Mouse (Mus musculus): Measurements from ENCODE around the gene Cnot11.

DNA sequence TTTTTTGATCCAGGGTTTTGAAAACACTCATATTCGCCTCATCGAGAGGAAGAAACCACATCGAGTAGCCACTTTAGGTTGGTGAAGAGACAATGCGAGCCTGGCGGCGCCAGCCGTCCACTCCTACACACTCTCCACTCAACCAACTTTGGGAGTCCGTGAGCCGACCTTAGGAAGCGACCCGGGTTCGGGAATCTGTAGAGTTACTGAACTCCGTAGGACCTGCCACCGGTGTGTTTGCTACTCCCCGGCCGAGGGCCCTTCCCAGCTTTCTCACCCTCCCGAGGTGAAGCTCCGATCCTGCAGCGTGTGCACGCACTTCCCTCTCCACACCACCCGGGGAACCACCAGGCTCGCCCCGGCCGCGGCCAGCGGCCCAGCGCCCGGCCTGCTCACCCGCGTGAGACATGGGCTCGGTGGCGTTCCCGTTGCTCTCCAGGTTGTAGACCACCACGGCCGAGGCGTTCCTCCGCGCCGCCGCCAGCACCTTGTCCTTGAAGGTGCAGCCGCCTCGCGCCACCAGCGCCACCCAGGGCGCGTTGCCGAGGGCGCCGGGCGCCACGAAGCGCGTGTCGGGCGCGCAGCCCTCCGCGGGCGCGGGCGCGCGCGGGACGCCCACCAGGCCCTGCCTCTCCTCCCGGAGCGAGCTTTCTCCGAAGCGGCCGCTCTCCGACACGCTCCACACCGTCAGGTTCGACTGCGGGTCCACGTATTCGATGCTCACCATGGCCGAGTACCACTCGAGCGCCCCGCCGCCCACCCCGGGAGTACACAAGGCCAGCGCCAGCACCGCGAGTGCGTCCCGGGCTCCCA is 41.8 kb downstream of the Cnot11 start:
- no peak for TF ChIP-seq POLR2A (IDR thresholded peaks at IDR 0.05; ENCODE audit: low read depth, low read length)
- no peak for TF ChIP-seq CTCF (IDR thresholded peaks at IDR 0.05; ENCODE audit: extremely low read depth, insufficient read length, insufficient replicate concordance, low read depth, low read length)
